Mouse (Mus musculus): ENCODE data around the gene Mfsd5. TPM values are rescaled to one million over a fixed set of nuclear protein-coding genes. Genes with fewer than 3 reads are reported as not detected.

The Mfsd5 gene
- polyA plus RNA-seq, 1 experiment from 2014 or later = 88.6 TPM

DNA sequence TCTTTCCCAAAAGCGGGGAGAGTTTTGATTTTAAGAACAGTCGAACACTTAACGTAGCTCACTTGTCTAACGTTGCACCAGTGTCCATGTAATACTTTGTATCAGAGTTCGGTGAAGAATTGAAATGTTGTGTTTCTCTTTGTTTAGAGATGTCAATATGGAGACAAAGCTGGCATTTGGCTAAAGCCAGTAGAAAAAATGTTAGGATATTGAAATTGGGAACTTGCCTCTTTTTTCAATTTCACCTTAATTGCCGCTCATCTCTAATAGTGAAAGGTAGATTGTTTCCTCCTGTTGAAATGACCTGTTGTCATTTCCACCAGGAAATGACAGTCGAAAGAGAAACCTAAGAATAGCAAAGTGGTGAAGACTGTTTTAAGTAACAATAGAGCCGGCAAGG is 47.6 kb downstream of the Mfsd5 start:
- H3K36me3 ChIP-seq = peaks cover 50% of the 10 kb centered on the region
- no peaks in the 10 kb centered on the region for H3K27me3 ChIP-seq
- peak overlapping the region; percentile 65 for H3K4me3 ChIP-seq (replicated peaks)
- H3K4me1 ChIP-seq = peaks cover 19% of the 10 kb centered on the region
- ATAC-seq (ENCODE audit: insufficient number of reproducible peaks, low FRiP score, low TSS enrichment, low read depth) = no peak
- peak overlapping the region; percentile 84; the same call in 1 of the 2 replicates for H3K27ac ChIP-seq (replicated peaks)
- peak overlapping the region; percentile 83 for H3K9ac ChIP-seq
- peak overlapping the region; percentile 55 for H3K4me2 ChIP-seq (replicated peaks)
- WGBS = 59% methylated on average over 8 of the region's 8 CpGs
- H3K9me3 ChIP-seq (replicated peaks) = no peaks in the 10 kb centered on the region

Other genes with a start within 250 kb of the Mfsd5 start
- 107 and 113 TPM in 2 replicates for gene Eif4b, start 205.7 kb upstream of the Mfsd5 start, polyA plus RNA-seq (2015; fragmentation: Nextera tagmentation; extraction: Ambion mirVana)
- 45.5 and 57.2 TPM in 2 replicates for gene Tns2, start 179.0 kb upstream of the Mfsd5 start, polyA plus RNA-seq (2015; fragmentation: Nextera tagmentation; extraction: Ambion mirVana)
- 27.4 and 31.7 TPM in 2 replicates for gene Spryd3, start 143.2 kb upstream of the Mfsd5 start, polyA plus RNA-seq (2015; fragmentation: Nextera tagmentation; extraction: Ambion mirVana)
- 8.3 and 8.8 TPM in 2 replicates for gene Igfbp6, start 135.1 kb upstream of the Mfsd5 start, polyA plus RNA-seq (2015; fragmentation: Nextera tagmentation; extraction: Ambion mirVana)
- gene Soat2, start 128.9 kb upstream of the Mfsd5 start, polyA plus RNA-seq (2015; fragmentation: Nextera tagmentation; extraction: Ambion mirVana) = 0.21 and 0.41 TPM in 2 replicates
- 61.5 and 62.7 TPM in 2 replicates for gene Zfp740, start 76.2 kb upstream of the Mfsd5 start, polyA plus RNA-seq (2015; fragmentation: Nextera tagmentation; extraction: Ambion mirVana)
- gene Csad, start 74.7 kb upstream of the Mfsd5 start, polyA plus RNA-seq (2015; fragmentation: Nextera tagmentation; extraction: Ambion mirVana) = 99.1 and 106 TPM in 2 replicates
- gene Itgb7, start 47.5 kb upstream of the Mfsd5 start, polyA plus RNA-seq (2015; fragmentation: Nextera tagmentation; extraction: Ambion mirVana) = 5.8 and 6.8 TPM in 2 replicates
- gene Rarg, start 21.9 kb upstream of the Mfsd5 start, polyA plus RNA-seq (2015; fragmentation: Nextera tagmentation; extraction: Ambion mirVana) = 112 and 123 TPM in 2 replicates
- 1.6 and 1.7 TPM in 2 replicates for gene Gm9918, start 8.9 kb upstream of the Mfsd5 start, polyA plus RNA-seq (2015; fragmentation: Nextera tagmentation; extraction: Ambion mirVana)
- gene Espl1, start 16.8 kb downstream of the Mfsd5 start, polyA plus RNA-seq (2015; fragmentation: Nextera tagmentation; extraction: Ambion mirVana) = 20.2 and 24.5 TPM in 2 replicates
- gene Pfdn5, start 46.7 kb downstream of the Mfsd5 start, polyA plus RNA-seq (2015; fragmentation: Nextera tagmentation; extraction: Ambion mirVana) = 398 and 407 TPM in 2 replicates
- 95.6 and 99.4 TPM in 2 replicates for gene Myg1, start 52.3 kb downstream of the Mfsd5 start, polyA plus RNA-seq (2015; fragmentation: Nextera tagmentation; extraction: Ambion mirVana)
- gene Aaas, start 71.3 kb downstream of the Mfsd5 start, polyA plus RNA-seq (2015; fragmentation: Nextera tagmentation; extraction: Ambion mirVana) = 61.2 and 63.0 TPM in 2 replicates
- 35.4 and 35.8 TPM in 2 replicates for gene Sp7, start 87.7 kb downstream of the Mfsd5 start, polyA plus RNA-seq (2015; fragmentation: Nextera tagmentation; extraction: Ambion mirVana)
- gene Sp1, start 126.7 kb downstream of the Mfsd5 start, polyA plus RNA-seq (2015; fragmentation: Nextera tagmentation; extraction: Ambion mirVana) = 10.0 and 11.8 TPM in 2 replicates
- gene Amhr2, start 165.9 kb downstream of the Mfsd5 start, polyA plus RNA-seq (2015; fragmentation: Nextera tagmentation; extraction: Ambion mirVana) = 0.59 and 0.75 TPM in 2 replicates
- 89.4 and 93.7 TPM in 2 replicates for gene Prr13, start 179.6 kb downstream of the Mfsd5 start, polyA plus RNA-seq (2015; fragmentation: Nextera tagmentation; extraction: Ambion mirVana)
- 223 and 231 TPM in 2 replicates for gene Pcbp2, start 191.1 kb downstream of the Mfsd5 start, polyA plus RNA-seq (2015; fragmentation: Nextera tagmentation; extraction: Ambion mirVana)
- gene Gm10337, start 224.3 kb downstream of the Mfsd5 start, polyA plus RNA-seq (2015; fragmentation: Nextera tagmentation; extraction: Ambion mirVana) = 5.1 TPM in 1 of 2 replicates, not detected in the other
- 19.8 and 21.3 TPM in 2 replicates for gene Map3k12, start 237.6 kb downstream of the Mfsd5 start, polyA plus RNA-seq (2015; fragmentation: Nextera tagmentation; extraction: Ambion mirVana)
- gene Tarbp2, start 238.7 kb downstream of the Mfsd5 start, polyA plus RNA-seq (2015; fragmentation: Nextera tagmentation; extraction: Ambion mirVana) = 83.9 and 94.7 TPM in 2 replicates
- gene Npff, start 245.5 kb downstream of the Mfsd5 start, polyA plus RNA-seq (2015; fragmentation: Nextera tagmentation; extraction: Ambion mirVana) = 3.8 and 3.9 TPM in 2 replicates